Mouse (Mus musculus) ES-Bruce4 (cell line): ENCODE measurements around the gene Ski.

Experiments used
- CTCF ChIP-seq: IDR thresholded peaks from one replicate; pipeline ENCODE4 v1.8.1; 2011; ENCODE audit warnings: low read depth, low read length
- EP300 ChIP-seq: IDR thresholded peaks from 2 replicates; pipeline ENCODE4 v1.6.1; 2011; ENCODE audit warnings: low read depth, low read length; ENCODE audit not compliant: insufficient read depth
- POLR2A ChIP-seq: IDR thresholded peaks from one replicate; pipeline ENCODE4 v1.8.1; 2011; ENCODE audit warnings: low read length; ENCODE audit not compliant: insufficient read depth

DNA sequence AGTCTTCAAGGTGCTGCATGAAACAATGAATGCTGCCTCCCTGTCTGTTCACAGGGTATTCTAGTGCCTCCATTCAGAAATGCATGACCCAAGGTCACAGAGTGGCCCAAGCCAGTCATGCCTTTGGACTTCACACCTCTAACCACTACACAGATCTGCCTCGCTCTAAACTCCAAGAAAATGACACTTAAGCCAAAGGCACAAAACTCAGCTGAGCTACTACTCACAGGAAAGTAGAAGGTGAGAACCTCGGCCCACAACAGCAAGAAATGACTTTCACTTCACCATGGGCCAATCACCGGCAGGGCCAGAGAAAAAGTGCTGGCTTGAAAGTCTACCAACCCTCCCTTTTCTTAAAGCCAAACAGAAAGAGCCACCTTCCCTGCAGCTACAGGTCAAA is 14.6 kb downstream of the Ski start:
- no peak for TF ChIP-seq EP300
- no peak for TF ChIP-seq CTCF
- TF ChIP-seq POLR2A, result no peak
